Mouse (Mus musculus) limb, embryonic 14.5 days (tissue): Measurements from ENCODE around the gene Orai3. TPM values are rescaled to one million over a fixed set of nuclear protein-coding genes. Genes with fewer than 3 reads are reported as not detected.

Source experiments
- ATAC-seq: fragments of 200-750 bp; cut with Nextera tagmentation; 2 replicates; pipeline ENCODE4 v1.8.0; 2017; ENCODE audit warnings: low read depth, moderate number of reproducible peaks, moderate TSS enrichment; ENCODE audit not compliant: low FRiP score
- DNase-seq: peaks from one replicate; pipeline ENCODE4 v3.0.0-alpha.2; 2015; ENCODE audit warnings: low spot score
- H3K27ac ChIP-seq: fragments of 300-500 bp; sonication (generic); replicated peaks from 2 replicates; pipeline ENCODE4 v1.5.1; 2014; ENCODE audit warnings: low read depth, mild to moderate bottlenecking, low read length, moderate library complexity, mixed read lengths
- H3K27me3 ChIP-seq: fragments of 300-500 bp; sonication (generic); 2 replicates; pipeline ENCODE4 v1.6.1; 2014; ENCODE audit warnings: low read length, mixed read lengths; ENCODE audit not compliant: control insufficient read depth, insufficient read depth
- H3K36me3 ChIP-seq: fragments of 300-500 bp; sonication (generic); 2 replicates; pipeline ENCODE4 v1.6.1; 2014; ENCODE audit warnings: mild to moderate bottlenecking, low read length, moderate library complexity, mixed read lengths; ENCODE audit not compliant: control insufficient read depth, insufficient read depth
- H3K4me1 ChIP-seq: fragments of 300-500 bp; sonication (generic); 2 replicates; pipeline ENCODE4 v1.6.1; 2014; ENCODE audit warnings: antibody characterized with exemption, low read length, mixed read lengths; ENCODE audit not compliant: control insufficient read depth, insufficient read depth
- H3K4me2 ChIP-seq: fragments of 300-500 bp; sonication (generic); replicated peaks from 2 replicates; pipeline ENCODE4 v1.6.1; 2014; ENCODE audit warnings: low read depth, mild to moderate bottlenecking, low read length, moderate library complexity; ENCODE audit not compliant: severe bottlenecking
- H3K4me3 ChIP-seq: fragments of 300-500 bp; sonication (generic); replicated peaks from 2 replicates; pipeline ENCODE4 v1.5.1; 2014; ENCODE audit warnings: low read length
- H3K9ac ChIP-seq: fragments of 300-500 bp; sonication (generic); 2 replicates; pipeline ENCODE4 v1.6.1; 2014; ENCODE audit warnings: mild to moderate bottlenecking, low read depth, low read length, moderate library complexity; ENCODE audit not compliant: severe bottlenecking
- H3K9me3 ChIP-seq: fragments of 300-500 bp; sonication (generic); 2 replicates; pipeline ENCODE4 v1.6.1; 2016; ENCODE audit warnings: low read length; ENCODE audit not compliant: control insufficient read depth
- POLR2A ChIP-seq: fragments of 200-500 bp; IDR thresholded peaks from 2 replicates; pipeline ENCODE4 v1.8.0; 2012; ENCODE audit warnings: inconsistent platforms, mild to moderate bottlenecking, moderate library complexity, borderline replicate concordance; ENCODE audit not compliant: insufficient read depth, insufficient read length; ENCODE audit errors: extremely low read depth
- WGBS: fragments of 180-500 bp; shearing (Covaris S2); extraction: QIAGEN DNeasy Blood & Tissue Kit; methylation state at CpG from one replicate; pipeline ENCODE4 v1.1.7; 2014; 5-methylcytosine and 5-hydroxymethylcytosine counted together
- polyA plus RNA-seq, 2 experiments: library from polyadenylated mRNA; depleted of rRNA in 1 of 2; stranded (reverse) in 1 of 2; unstranded in 1 of 2; fragments of >200 nt; fragmentation: Nextera tagmentation in 1 of 2; extraction: Ambion mirVana in 1 of 2; gene quantifications; 2 replicates each; pipeline versions ENCODE4 v1.2.1 to v1.2.3; 2012 to 2014

Gene Orai3
- polyA plus RNA-seq, 2 experiments, result 10.5 to 22.8 TPM

DNA sequence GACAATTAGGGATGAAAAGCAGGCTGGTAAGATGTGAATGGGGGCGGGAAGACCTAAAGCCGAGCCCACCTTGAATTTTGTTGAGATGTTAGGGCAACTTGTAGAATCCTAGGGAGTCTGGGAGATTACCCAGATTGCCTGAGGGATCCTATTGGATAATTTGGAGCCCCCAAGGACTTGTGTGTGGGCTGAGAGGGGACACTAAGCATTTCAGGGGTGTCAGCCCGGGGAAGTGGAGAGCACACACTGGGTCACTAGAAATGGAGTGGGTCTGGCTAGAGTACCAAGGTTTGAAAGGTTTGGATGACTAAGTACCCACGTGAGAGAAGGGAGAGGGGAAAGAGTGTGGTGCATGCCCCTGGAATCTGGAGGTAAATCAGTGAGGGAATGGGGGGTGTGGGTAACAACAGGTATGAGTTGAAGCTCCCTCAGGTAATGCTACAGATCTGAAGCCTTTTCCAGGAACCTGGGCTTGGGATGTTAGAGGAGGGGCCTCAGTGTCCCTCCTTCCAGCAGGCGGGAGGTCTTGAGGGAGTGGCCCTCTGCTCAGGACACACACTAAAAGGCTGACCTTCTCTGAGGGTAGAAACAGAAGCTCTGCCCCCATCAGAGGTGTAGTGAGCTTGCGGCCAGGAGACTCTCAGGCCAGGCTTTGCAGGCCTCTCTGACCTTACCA is 21.9 kb upstream of the Orai3 start:
- DNase-seq, result no peak
- peaks cover 48% of the 10 kb centered on the region for H3K36me3 ChIP-seq
- no peaks in the 10 kb centered on the region for H3K27me3 ChIP-seq
- H3K4me1 ChIP-seq, result peaks cover 10% of the 10 kb centered on the region; the same call in 1 of the 2 replicates
- no peaks in the 10 kb centered on the region for H3K9me3 ChIP-seq
- no peak overlapping the region for H3K27ac ChIP-seq
- no peak for TF ChIP-seq POLR2A
- peak overlapping the region; percentile 72 for H3K9ac ChIP-seq
- peak overlapping the region; percentile 55 for H3K4me2 ChIP-seq
- 21% methylated on average over 5 of the region's 6 CpGs for WGBS
- ATAC-seq, result no peak
- peak overlapping the region; percentile 88 for H3K4me3 ChIP-seq

DNA sequence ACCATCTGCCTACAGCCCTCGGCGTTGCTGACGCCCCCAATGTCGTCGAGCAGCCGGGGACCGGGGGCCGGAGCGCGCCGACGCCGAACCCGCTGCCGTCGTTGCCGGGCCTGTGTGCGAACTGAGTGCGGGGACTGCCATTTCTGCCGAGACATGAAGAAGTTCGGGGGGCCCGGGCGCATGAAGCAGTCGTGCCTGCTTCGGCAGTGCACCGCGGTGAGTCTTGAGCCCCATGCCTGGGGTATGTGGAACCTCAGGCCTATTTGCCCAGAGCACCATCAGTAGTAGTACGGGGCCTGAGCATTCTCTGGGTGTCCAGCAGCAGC is 21.4 kb upstream of the Orai3 start:
- Histone ChIP-seq H3K9ac (0 out of 2 replicates have a peak overlapping the region, but pooled peaks have one; percentile 72), H3K4me1 (peaks cover 10% of the 10 kb centered on the region; the same call in 1 of the 2 replicates), H3K4me3 (no peak overlapping the region), H3K27ac (no peak overlapping the region), H3K27me3 (no peaks in the 10 kb centered on the region), H3K36me3 (peaks cover 53% of the 10 kb centered on the region), H3K4me2 (peak overlapping the region; percentile 55; the same call in 1 of the 2 replicates), H3K9me3 (no peaks in the 10 kb centered on the region)
- ATAC-seq (no peak), DNase-seq (no peak)
- WGBS, result 97% methylated on average over 28 of the region's 28 CpGs
- TF ChIP-seq POLR2A, result no peak

DNA sequence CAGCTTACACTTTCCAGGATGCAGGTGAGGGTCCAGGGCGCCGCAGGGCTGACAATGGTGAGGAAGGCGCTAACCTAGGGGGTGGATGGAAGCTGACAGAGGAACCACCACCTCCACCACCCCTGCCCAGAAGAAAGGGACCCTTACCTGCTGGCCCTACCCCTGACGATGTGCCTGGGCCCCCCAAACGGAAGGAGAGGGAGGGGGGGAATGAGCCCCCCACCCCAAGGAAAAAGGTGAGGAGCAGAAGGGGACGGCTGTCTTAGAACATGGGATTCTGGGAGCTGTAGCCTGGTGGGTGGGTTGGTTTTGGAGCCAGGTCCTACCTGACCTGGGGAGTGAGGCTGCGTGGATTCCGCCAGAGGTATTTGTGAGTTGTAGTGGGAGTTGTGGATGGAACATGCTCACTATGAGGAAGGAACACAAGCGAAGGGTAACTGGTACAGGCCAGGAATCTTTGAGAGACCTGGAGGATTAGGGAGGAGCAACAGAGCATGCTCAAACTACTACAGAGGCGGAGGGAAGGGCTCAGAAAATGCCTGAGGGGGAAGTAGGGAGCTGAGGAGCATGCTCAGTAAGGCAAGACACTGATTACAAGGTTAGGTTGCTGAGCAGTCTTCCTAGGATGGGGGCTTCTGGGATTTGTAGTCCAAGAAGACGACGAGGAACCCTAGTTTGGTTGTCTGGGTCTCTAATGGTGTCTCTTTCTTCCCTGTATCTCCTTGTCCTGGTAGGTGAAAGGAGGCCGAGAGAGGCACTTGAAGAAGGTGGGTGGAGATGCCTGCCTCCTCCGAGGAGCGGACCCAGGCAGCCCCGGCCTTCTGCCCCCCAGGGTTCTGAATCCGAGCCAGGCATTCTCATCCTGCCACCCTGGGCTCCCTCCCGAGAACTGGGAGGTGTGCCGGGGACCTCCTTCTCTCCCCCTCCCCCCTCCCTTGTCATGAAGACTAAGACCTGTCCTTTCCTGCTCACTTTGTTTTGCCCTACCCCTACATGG is 19.2 kb upstream of the Orai3 start:
- TF ChIP-seq POLR2A, result no peak
- peaks cover 76% of the 10 kb centered on the region for H3K36me3 ChIP-seq
- ATAC-seq (no peak), DNase-seq (peak; percentile 56)
- H3K4me1 ChIP-seq, result 0 out of 2 replicates have a peak, but pooled peaks cover 3% of the 10 kb centered on the region
- no peaks in the 10 kb centered on the region for H3K27me3 ChIP-seq
- H3K9ac ChIP-seq, result no peak overlapping the region
- H3K9me3 ChIP-seq, result no peaks in the 10 kb centered on the region
- no peak overlapping the region for H3K4me3 ChIP-seq
- no peak overlapping the region for H3K27ac ChIP-seq
- H3K4me2 ChIP-seq, result no peak overlapping the region
- WGBS, result 87% methylated on average over 19 of the region's 19 CpGs

DNA sequence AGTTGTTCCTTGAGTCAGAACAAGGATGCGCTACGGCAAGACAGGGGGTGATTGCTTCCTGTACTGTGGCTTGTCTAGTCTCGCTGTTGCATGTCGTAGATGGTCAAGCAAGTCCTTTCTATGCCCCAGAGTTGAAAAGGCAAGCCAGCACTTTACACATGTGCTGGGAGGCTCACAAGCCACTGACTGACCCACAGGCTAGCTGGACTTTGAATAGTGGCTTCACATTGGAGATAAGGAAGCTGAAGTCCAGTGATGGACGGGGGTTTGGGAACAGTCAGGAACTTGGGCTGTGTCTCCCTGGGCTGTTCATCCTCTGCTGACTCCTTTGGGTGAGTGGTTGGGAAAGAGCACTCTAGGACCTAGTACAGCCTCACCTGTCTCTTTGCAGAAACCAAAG is 18.0 kb upstream of the Orai3 start:
- H3K4me1 ChIP-seq, result 0 out of 2 replicates have a peak, but pooled peaks cover 3% of the 10 kb centered on the region
- no peak for TF ChIP-seq POLR2A
- ATAC-seq (no peak), DNase-seq (no peak)
- no peak overlapping the region for H3K27ac ChIP-seq
- H3K27me3 ChIP-seq, result no peaks in the 10 kb centered on the region
- H3K4me3 ChIP-seq, result no peak overlapping the region
- no peak overlapping the region for H3K9ac ChIP-seq
- no peaks in the 10 kb centered on the region for H3K9me3 ChIP-seq
- 94% methylated on average over 5 of the region's 5 CpGs for WGBS
- peaks cover 87% of the 10 kb centered on the region for H3K36me3 ChIP-seq
- no peak overlapping the region for H3K4me2 ChIP-seq

DNA sequence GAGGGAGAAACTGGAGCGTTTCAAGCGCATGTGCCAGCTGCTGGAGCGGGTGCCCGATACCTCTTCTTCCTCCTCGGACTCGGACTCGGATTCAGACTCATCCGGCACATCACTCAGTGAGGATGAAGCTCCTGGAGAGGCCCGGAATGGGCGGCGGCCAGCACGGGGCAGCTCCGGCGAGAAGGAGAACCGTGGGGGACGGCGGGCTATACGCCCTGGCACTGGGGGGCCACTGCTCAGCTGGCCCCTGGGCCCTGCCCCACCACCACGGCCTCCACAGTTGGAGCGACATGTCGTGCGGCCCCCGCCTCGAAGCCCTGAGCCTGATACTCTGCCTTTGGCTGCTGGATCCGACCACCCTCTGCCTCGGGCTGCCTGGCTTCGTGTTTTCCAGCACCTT is 17.5 kb upstream of the Orai3 start:
- Histone ChIP-seq H3K9me3 (no peaks in the 10 kb centered on the region), H3K27me3 (no peaks in the 10 kb centered on the region), H3K9ac (no peak overlapping the region), H3K36me3 (peaks cover 92% of the 10 kb centered on the region), H3K4me3 (no peak overlapping the region), H3K4me2 (no peak overlapping the region), H3K27ac (no peak overlapping the region), H3K4me1 (0 out of 2 replicates have a peak, but pooled peaks cover 3% of the 10 kb centered on the region)
- 89% methylated on average over 14 of the region's 27 CpGs for WGBS
- ATAC-seq, result no peak
- no peak for DNase-seq
- no peak for TF ChIP-seq POLR2A
